25 mouse cellular contexts compared by ENCODE assay signal in the genomic region with DNA sequence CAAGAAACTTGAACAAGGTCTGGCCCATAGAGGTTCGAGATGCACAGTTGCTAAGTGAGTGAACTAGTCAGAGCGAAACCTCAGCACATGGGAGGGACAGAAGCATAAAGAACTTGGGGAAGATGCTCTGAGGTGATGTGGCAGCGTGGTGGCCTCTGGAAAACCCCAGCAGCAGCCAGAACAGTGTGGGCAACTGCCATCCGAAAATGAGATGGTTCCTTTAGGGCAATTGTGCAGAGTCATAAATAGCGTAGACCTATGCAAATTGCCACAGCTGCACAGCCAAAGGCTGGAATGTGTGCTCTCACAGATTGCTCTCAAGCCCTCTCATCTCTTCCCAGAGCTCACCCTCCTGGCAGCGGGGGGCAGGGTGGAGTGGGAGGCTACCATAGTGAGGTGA.
DNase-seq lines count a peak whose midpoint lies in the region; ATAC-seq and TF ChIP-seq lines count a peak whose summit lies in the region.
"Had no signal": no experiment of that assay in that cellular context is flagged by ENCODE, and none has a peak within 500 bp of the region (broad histone marks: within the 10 kb centered on the region; RNA-seq: fewer than 3 reads in every experiment).

No protein-coding gene starts in this region.

- H3K9me3 ChIP-seq in heart, embryonic 15.5 days (replicated peaks): no peaks in the 10 kb centered on the region
- H3K9me3 ChIP-seq in midbrain, postnatal 0 days (ENCODE audit: low read length): 0 out of 2 replicates have a peak, but pooled peaks cover 1% of the 10 kb centered on the region
- no peaks in the 10 kb centered on the region for H3K9me3 ChIP-seq in forebrain, embryonic 12.5 days
- H3K9me3 ChIP-seq in midbrain, embryonic 10.5 days (replicated peaks): no peaks in the 10 kb centered on the region
- H3K9me3 ChIP-seq: forebrain, embryonic 13.5 days; hindbrain, embryonic 13.5 days; limb, embryonic 10.5 days; neural tube, embryonic 13.5 days had no signal

- WGBS in heart, embryonic 15.5 days: 50% methylated on average over 6 of the region's 6 CpGs
- 28% methylated on average over 6 of the region's 6 CpGs for WGBS in small intestine, adult 2 months
- 73% methylated on average over 6 of the region's 6 CpGs for WGBS in midbrain, postnatal 0 days
- 78% methylated on average over 6 of the region's 6 CpGs for WGBS in forebrain, embryonic 12.5 days
- WGBS in midbrain, embryonic 10.5 days: 86% methylated on average over 6 of the region's 6 CpGs

- no peaks in the 10 kb centered on the region for H3K36me3 ChIP-seq in heart, embryonic 15.5 days
- no peaks in the 10 kb centered on the region for H3K36me3 ChIP-seq in small intestine, adult 2 months (ENCODE audit: control insufficient read depth, insufficient read depth, low read length)
- H3K36me3 ChIP-seq in midbrain, postnatal 0 days (ENCODE audit: insufficient read depth, low read length): no peaks in the 10 kb centered on the region
- H3K36me3 ChIP-seq in forebrain, embryonic 12.5 days (replicated peaks): no peaks in the 10 kb centered on the region
- H3K36me3 ChIP-seq in midbrain, embryonic 10.5 days: no peaks in the 10 kb centered on the region
- H3K36me3 ChIP-seq: hindbrain, embryonic 13.5 days; limb, embryonic 10.5 days; neural tube, embryonic 13.5 days had no signal

- TF ChIP-seq CTCF in small intestine, adult 2 months (IDR thresholded peaks at IDR 0.05; ENCODE audit: extremely low read depth, insufficient read length, insufficient replicate concordance, low read depth, low read length): no peak
- TF ChIP-seq CTCF in midbrain, postnatal 0 days (IDR thresholded peaks at IDR 0.05): no peak

- H3K9ac ChIP-seq in heart, embryonic 15.5 days: no peak overlapping the region
- no peak overlapping the region for H3K9ac ChIP-seq in midbrain, postnatal 0 days (replicated peaks; ENCODE audit: low read length, poor library complexity, severe bottlenecking)
- H3K9ac ChIP-seq in forebrain, embryonic 12.5 days: no peak overlapping the region
- H3K9ac ChIP-seq: forebrain, embryonic 13.5 days; hindbrain, embryonic 13.5 days; neural tube, embryonic 13.5 days had no signal

- no peak overlapping the region for H3K4me2 ChIP-seq in heart, embryonic 15.5 days
- no peak overlapping the region for H3K4me2 ChIP-seq in midbrain, postnatal 0 days (ENCODE audit: low read depth, low read length, poor library complexity, severe bottlenecking)
- H3K4me2 ChIP-seq in forebrain, embryonic 12.5 days: no peak overlapping the region
- H3K4me2 ChIP-seq: forebrain, embryonic 13.5 days; heart, embryonic 11.5 days; hindbrain, embryonic 13.5 days; neural tube, embryonic 13.5 days had no signal

- H3K4me1 ChIP-seq in heart, embryonic 15.5 days (replicated peaks): peaks cover 21% of the 10 kb centered on the region
- peaks cover 6% of the 10 kb centered on the region; the same call in 1 of the 2 replicates for H3K4me1 ChIP-seq in small intestine, adult 2 months (ENCODE audit: control insufficient read depth, insufficient read depth, insufficient read length, low read length)
- H3K4me1 ChIP-seq in midbrain, postnatal 0 days (ENCODE audit: insufficient read depth, low read length): no peaks in the 10 kb centered on the region
- no peaks in the 10 kb centered on the region for H3K4me1 ChIP-seq in forebrain, embryonic 12.5 days
- no peaks in the 10 kb centered on the region for H3K4me1 ChIP-seq in midbrain, embryonic 10.5 days
- H3K4me1 ChIP-seq: forebrain, embryonic 13.5 days; hindbrain, embryonic 13.5 days; neural tube, embryonic 13.5 days had no signal

- DNase-seq in heart, adult 8-10 months (ENCODE audit: low spot score): no peak
- DNase-seq in midbrain, postnatal 0 days (ENCODE audit: low spot score): no peak
- no peak for DNase-seq in midbrain, embryonic 10.5 days (ENCODE audit: low spot score)
- DNase-seq: adrenal gland, postnatal 14 days; cerebellum, adult 9-11 months; gastrocnemius, adult 2 months; heart, postnatal 36 days; kidney, adult 2 months; liver; lung, postnatal 10 days; midbrain, embryonic 14.5 days; retina, postnatal 1 day had no signal

- peak; percentile 27; the same call in 1 of the 2 replicates for ATAC-seq in heart, embryonic 15.5 days (replicated peaks; ENCODE audit: insufficient number of reproducible peaks, insufficient read depth, low FRiP score, low read depth)
- peak; percentile 82 for ATAC-seq in CD4-positive, CD25-positive, alpha-beta regulatory T cell, adult 4 months
- peak; percentile 27; the same call in 1 of the 2 replicates for ATAC-seq in granulocyte monocyte progenitor cell, adult 5-6 weeks (replicated peaks; ENCODE audit: poor library complexity, severe bottlenecking)
- ATAC-seq in midbrain, postnatal 0 days (ENCODE audit: low FRiP score): no peak
- no peak for ATAC-seq in forebrain, embryonic 12.5 days (ENCODE audit: low FRiP score)
- ATAC-seq: forebrain, embryonic 13.5 days had no signal

- TF ChIP-seq POLR2A in small intestine, adult 2 months (IDR thresholded peaks at IDR 0.05; ENCODE audit: low read depth, low read length): peak; percentile 34; the same call in 1 of the 2 replicates

- no peak overlapping the region for H3K4me3 ChIP-seq in heart, embryonic 15.5 days
- no peak overlapping the region for H3K4me3 ChIP-seq in small intestine, adult 2 months (ENCODE audit: low read depth, low read length)
- H3K4me3 ChIP-seq in midbrain, postnatal 0 days (ENCODE audit: low read depth, low read length): no peak overlapping the region
- no peak overlapping the region for H3K4me3 ChIP-seq in forebrain, embryonic 12.5 days (replicated peaks)
- H3K4me3 ChIP-seq in midbrain, embryonic 10.5 days: no peak overlapping the region
- H3K4me3 ChIP-seq: erythroblast, embryonic 14.5 days; forebrain, embryonic 13.5 days; gastrocnemius, adult 2 months; hindbrain, embryonic 13.5 days; limb, embryonic 10.5 days; myocyte; neural tube, embryonic 13.5 days had no signal

- H3K27me3 ChIP-seq in heart, embryonic 15.5 days: no peaks in the 10 kb centered on the region
- H3K27me3 ChIP-seq in small intestine, adult 2 months (ENCODE audit: control insufficient read depth, insufficient read depth, low read length): no peaks in the 10 kb centered on the region
- no peaks in the 10 kb centered on the region for H3K27me3 ChIP-seq in midbrain, postnatal 0 days (ENCODE audit: insufficient read depth, low read length)
- no peaks in the 10 kb centered on the region for H3K27me3 ChIP-seq in forebrain, embryonic 12.5 days
- H3K27me3 ChIP-seq in midbrain, embryonic 10.5 days (ENCODE audit: low read depth, poor library complexity, severe bottlenecking): no peaks in the 10 kb centered on the region
- H3K27me3 ChIP-seq: forebrain, embryonic 13.5 days; hindbrain, embryonic 13.5 days; neural tube, embryonic 13.5 days had no signal

- H3K27ac ChIP-seq in heart, embryonic 15.5 days: no peak overlapping the region
- H3K27ac ChIP-seq in small intestine, adult 2 months (ENCODE audit: insufficient read depth, low read depth, low read length): peak overlapping the region; percentile 55; the same call in 1 of the 2 replicates
- no peak overlapping the region for H3K27ac ChIP-seq in midbrain, postnatal 0 days (ENCODE audit: low read depth, low read length)
- H3K27ac ChIP-seq in forebrain, embryonic 12.5 days: no peak overlapping the region
- no peak overlapping the region for H3K27ac ChIP-seq in midbrain, embryonic 10.5 days (replicated peaks)
- H3K27ac ChIP-seq: forebrain, embryonic 13.5 days; gastrocnemius, adult 2 months; hindbrain, embryonic 13.5 days; kidney, postnatal 0 days; limb, embryonic 10.5 days; neural tube, embryonic 13.5 days had no signal

Comparison
In these comparisons a context has a peak if more than half of its experiments do, and no peak if none do; other contexts are left out.
1. ATAC-seq: peak in heart, embryonic 15.5 days (single experiment), CD4-positive, CD25-positive, alpha-beta regulatory T cell, adult 4 months (single experiment) and granulocyte monocyte progenitor cell, adult 5-6 weeks (single experiment); none in midbrain, postnatal 0 days (single experiment) and forebrain, embryonic 12.5 days (single experiment).